Mouse (Mus musculus) liver, adult 2 months (tissue): ENCODE data around the gene Gm49776.

Experiments used
- CTCF ChIP-seq: fragments of 200-500 bp; IDR thresholded peaks from 2 replicates; pipeline ENCODE4 v1.5.1; 2011; ENCODE audit warnings: low read depth, low read length, control low read depth
- POLR2A ChIP-seq: fragments of 200-500 bp; IDR thresholded peaks from 2 replicates; pipeline ENCODE4 v1.6.1; 2011; ENCODE audit warnings: low read length, control low read depth; ENCODE audit not compliant: insufficient read depth; ENCODE audit errors: extremely low read depth

DNA sequence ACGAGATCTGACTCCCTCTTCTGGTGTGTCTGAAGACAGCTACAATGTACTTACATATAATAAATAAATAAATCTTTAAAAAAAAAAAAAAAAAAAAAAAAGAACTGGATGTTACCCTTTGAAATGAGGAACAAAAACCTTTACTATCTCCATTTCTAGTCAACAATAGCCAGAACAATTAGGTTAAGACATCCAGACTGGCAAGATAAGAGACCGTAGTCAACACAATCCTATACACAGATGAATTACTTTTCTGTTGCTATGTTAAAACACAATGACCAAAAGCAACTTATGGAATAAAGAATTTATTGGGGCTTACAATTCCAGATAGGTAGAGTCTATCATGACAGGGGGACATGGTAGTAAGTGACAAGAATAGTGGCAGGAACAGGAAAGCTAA, 6.9 kb upstream of the Gm49776 start:
- no peak for TF ChIP-seq CTCF
- no peak for TF ChIP-seq POLR2A
